Mouse (Mus musculus): Measurements from ENCODE around the gene Hspbp1.
A peak's percentile ranks its signal among the peaks of the same experiment; 100 is the strongest.

Gene Hspbp1

DNA sequence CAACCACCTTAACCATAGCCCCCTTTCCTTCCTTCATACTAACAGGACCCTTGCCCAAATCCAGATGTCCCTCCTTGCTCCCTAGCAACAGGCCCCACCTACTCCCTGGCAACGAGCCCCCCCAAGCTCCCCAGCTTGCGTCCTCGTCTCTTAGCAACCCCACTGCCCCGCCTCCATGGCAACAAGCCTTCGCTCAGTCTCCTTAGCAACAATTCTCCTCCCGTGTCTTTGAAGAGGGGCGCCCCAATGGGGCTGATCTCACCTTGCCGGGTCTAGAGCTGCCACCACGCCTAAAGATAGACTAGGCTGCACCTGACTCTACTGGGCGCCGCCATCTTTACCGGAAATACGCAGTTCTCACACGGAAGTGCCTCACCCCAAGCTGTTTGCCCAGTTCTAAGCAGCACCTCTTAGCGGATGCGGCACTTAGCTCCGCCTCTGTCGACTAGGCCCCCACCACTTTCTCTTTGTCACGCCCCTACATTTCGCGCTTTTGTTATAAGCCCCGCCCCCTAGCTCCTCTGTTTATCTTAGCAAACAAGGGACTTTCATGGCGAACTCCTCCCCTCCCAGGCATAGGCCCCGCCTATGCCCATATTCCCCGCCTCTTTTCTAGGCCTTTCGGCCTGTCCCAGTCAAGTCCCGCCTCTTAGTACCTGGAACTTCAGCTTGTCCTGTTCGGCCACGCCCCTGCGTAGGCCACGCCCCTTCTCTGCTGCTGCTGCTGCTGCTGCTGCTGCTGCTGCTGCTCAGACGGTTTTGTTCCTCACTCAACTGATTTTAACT lies at the start of gene Hspbp1:
Gene Hspbp1 (minus strand): TSS at position 437 of the 786 bp plus-strand sequence.
- peak; percentile 76 for DNase-seq

- no peak for DNase-seq
Measured at GRCm38 (mm10) chr7:4732968-4733392, 48.1 kb upstream of the Hspbp1 start.

- DNase-seq: no peak
Measured at GRCm38 (mm10) chr7:4731090-4731489, 46.2 kb upstream of the Hspbp1 start.

- no peak for DNase-seq
Measured at GRCm38 (mm10) chr7:4725169-4725568, 40.3 kb upstream of the Hspbp1 start, which contains the start of gene Tmem150b. TSS of gene Tmem150b (minus strand) at chr7:4725249.

GRCm38 (mm10) chr7:4724359-4724758 lies 39.5 kb upstream of the Hspbp1 start:
- no peak for DNase-seq

GRCm38 (mm10) chr7:4723508-4723907 lies 38.6 kb upstream of the Hspbp1 start:
- DNase-seq: peak; percentile 40

GRCm38 (mm10) chr7:4719276-4719675 lies 34.4 kb upstream of the Hspbp1 start:
- no peak for DNase-seq

GRCm38 (mm10) chr7:4716955-4717354 lies 32.1 kb upstream of the Hspbp1 start:
- no peak for DNase-seq

DNA sequence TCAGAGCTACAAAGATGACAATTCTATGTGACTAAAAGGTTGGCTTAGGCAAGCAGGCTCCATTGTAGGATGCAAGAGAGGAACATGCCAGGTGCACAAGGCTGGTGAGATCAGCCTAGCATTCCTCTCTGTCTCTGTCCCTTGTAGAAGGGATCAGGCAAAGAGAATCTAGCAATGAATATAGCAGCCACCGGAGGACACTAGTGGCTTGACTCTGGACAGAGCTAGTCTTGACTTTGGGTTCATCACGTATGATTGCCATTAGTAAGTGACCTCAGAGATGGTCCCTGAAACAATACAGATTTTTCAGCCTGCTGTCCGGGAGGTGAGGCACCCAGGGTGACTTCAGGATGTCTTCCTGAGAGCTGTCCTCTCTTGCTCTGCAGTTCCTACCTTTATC lies 27.7 kb upstream of the Hspbp1 start:
- DNase-seq: no peak

GRCm38 (mm10) chr7:4705098-4705497 lies 20.2 kb upstream of the Hspbp1 start:
- peak; percentile 58 for DNase-seq

DNA sequence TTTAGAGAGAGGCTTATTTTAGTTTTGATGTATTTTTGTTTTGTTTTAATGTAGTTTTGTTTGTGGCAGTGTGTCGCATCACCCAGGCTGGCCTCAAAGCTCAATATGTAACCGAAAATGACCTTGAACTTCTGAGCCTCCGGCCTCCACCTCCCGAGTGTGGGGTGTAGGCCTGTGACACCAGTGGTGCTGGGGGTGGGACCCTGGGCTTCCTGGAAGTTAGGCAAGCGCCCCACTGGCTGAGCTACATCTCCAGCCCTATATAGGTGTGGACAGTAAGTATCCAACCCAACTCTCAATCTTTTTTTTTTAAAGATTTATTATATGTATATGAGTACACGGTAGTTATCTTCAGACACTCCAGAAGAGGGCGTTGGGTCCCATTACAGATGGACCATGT lies 18.3 kb upstream of the Hspbp1 start:
- no peak for DNase-seq

DNA sequence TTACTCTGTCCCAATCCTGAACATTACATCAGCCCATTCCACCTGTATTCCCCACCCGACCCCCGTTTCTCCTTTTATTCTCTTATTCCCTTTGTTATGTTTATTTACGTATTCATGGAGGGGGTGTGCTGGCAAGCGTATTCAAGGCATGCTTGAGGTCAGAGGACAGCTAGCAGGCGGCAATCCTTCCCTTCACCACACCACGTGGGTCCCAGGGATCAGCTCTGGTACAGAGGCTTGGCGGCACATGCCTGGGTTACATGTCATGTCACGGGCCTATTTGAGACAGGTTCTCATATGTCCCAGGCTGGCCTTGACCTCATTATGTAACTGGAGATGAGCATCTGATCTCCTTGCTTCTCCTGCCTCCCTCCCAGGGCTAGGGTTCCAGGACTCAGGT lies 17.5 kb upstream of the Hspbp1 start:
- DNase-seq: no peak

GRCm38 (mm10) chr7:4693004-4693403 lies 8.1 kb upstream of the Hspbp1 start:
- no peak for DNase-seq

DNA sequence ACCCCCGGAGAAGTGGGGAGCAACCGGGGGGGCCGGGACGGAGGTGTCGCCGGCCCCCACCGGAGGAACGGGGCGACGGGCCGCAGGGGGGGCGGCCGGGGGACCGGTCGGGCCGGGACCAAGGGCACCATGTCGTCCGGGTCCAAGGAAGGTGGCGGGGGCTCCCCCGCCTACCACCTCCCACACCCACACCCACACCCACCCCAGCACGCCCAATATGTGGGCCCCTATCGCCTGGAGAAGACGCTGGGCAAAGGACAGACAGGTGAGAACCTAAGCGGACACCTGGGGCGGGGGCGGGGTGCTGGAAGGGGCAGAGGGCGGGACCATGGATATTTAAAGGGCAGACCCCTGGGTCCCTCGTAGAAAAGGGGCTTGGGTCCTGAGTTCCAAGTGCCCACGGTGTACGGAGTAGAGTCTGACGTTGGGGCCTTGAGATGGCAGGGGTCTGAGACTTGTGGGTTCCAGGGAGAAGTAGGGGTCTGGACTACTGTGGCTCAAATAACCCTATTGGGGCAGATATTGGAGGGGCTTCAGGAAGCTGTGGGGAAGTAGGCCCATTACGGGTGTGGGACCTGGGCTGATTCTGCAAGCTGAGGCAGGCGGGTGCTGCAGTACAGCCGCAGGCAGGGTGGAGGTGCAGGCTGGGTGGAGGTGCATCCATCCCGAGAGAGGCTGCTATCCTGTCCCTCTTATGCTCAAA lies 6.2 kb upstream of the Hspbp1 start:
- peak; percentile 43 for DNase-seq

DNA sequence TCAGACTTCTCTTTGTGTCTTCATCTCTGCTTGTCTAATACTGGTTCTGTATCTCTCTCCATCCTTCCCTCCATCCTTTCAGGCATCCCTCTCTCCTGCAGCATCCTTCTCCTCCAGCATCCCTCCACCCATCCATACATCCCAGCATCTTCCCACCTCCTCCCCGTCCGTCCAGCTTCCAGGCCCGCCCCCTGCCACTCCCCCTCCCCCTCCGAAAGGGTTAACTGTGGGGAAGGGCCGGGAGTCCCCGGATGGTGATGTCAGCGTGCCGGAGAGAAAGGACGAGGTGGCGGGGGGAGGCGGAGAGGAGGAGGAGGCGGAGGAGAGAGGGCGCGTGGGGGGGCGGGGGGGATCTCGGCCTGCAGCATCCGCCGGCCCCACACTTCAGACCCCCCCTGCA lies 5.5 kb upstream of the Hspbp1 start, which contains the start of gene Brsk1:
Gene Brsk1 (plus strand): TSS at position 218 of the 400 bp plus-strand sequence.
- peak; percentile 92 for DNase-seq

DNA sequence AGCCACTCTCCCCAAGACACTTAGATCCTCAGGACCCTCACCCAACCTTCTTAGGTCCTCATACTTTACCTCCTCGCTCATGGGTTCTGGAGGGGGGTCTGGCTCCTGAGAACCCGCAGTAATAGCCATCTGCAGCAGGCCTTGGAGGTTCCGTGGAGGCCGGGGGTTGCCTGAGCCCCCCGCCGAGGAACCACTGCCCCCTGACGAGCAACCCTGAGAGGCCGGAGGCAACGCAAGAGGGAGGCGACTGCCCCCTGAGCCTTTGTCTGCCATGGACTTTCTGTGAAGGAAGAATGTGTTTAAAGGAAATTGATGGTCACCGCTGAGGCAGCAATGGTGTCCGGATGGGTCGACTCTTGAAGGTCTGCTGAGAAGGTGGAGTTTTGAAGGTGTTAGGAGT lies 665 bp downstream of the Hspbp1 start:
- DNase-seq: no peak

DNA sequence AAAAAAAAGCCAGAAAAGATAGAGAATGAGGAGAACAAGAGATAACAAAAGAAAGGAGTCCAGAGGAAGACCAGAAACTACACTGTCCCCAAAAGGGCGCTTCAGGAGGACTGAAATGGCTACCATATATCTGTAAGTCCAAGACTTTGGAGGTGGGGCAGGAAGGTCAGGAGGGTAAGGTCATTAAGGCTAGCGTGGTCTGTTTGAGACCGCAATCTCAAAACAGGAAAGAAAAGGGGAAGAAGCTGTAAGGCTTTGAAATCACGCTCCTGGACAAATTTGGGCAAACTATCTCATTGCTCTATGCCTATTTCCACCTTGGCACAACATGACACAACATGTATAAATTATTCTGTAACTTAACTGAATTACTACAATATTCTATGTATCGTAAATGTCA lies 1.6 kb downstream of the Hspbp1 start:
- no peak for DNase-seq

GRCm38 (mm10) chr7:4675200-4675599 lies 9.7 kb downstream of the Hspbp1 start:
- DNase-seq: no peak

DNA sequence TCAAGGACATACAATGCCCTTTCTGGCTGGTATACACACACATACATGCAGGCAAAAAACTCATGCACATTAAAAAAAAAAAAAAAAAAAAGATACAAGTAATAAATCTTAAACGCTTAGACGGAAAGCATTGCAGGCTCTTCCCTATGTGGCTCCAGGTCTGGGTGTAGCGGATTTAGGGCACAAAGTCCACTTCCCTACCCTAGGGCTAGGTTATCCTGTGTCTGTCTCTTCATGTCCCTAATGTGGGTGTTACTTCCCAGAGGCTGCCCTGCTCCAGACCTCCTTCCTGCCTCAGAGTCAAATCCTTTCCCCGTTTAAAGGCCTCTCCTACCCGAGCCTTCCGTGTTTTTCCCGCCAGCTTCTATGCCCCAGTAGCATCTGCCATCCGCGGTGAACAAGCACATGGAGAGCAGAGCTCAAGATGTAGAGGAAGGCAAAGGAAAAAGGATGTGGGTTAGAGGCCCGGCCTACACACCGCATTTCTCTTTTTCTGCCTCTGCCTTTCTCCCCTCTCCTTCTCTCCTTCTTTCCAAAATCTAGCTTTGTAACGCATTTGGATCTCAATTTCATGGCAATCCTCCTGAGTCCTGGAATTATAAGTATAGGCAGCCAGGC lies 10.6 kb downstream of the Hspbp1 start:
- no peak for DNase-seq

DNA sequence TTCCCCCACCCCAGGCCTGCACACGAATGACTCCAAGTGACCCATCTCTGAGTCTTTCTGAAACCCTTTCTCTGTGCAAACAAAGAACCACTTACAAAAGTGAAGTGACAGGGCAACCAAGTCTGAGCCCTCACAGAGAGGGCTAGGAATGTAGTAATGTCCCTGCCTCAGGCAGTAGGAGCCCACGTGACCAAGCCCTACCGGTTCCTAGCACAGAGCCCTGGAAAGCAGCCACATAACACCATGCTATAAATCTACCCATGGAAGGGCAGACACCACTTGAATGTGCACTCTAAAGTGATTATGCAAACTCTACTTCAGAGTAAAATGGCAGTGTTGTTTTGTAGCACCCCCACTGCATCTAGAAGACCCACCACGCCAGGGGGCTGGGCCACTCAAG lies 12.9 kb downstream of the Hspbp1 start:
- DNase-seq: no peak

GRCm38 (mm10) chr7:4670655-4671255 lies 14.1 kb downstream of the Hspbp1 start:
- DNase-seq: no peak

GRCm38 (mm10) chr7:4669156-4669555 lies 15.7 kb downstream of the Hspbp1 start:
- DNase-seq: no peak

DNA sequence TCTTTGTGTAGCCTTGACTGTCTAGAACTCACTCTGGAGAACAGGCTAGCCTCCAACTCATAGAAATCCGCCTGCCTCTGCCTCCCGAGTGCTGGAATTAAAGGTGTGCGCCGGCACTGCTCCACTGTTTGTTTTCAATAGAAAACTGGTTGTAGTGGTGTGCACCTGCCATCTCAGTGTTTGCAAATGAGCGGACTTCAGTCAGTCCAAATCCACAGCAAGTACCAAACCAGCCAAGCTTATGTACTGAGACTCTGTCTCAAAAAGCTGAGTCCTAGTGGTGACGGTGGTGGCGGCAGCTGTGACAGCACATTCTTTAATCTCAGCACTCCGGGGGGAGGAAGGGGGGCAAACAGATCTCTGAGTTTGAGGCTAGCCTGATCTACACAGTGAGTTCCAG lies 16.4 kb downstream of the Hspbp1 start:
- DNase-seq: no peak
